Mouse (Mus musculus): ENCODE results near the gene Serpinf1. TPM values are rescaled to one million over a fixed set of nuclear protein-coding genes. Genes with fewer than 3 reads are reported as not detected.
"Not testable (repeated sequence)": the region's sequence is repeated elsewhere in the genome, so short reads cannot be mapped to it uniquely, and the experiment has no call there.

The Serpinf1 gene
- total RNA-seq, 2 experiments from 2014 or later = 55.5 to 168 TPM

GRCm38 (mm10) chr11:75410591-75410990 is 11.9 kb downstream of the Serpinf1 start:
- no peak for TF ChIP-seq CTCF (IDR thresholded peaks at IDR 0.05)
- Histone ChIP-seq H3K4me3 (no peak overlapping the region), H3K27ac (no peak overlapping the region)
- intact Hi-C loops (cut with DNase I) = no loop called here
- DNase-seq = no peak

- no peak for TF ChIP-seq CTCF (IDR thresholded peaks at IDR 0.05)
- intact Hi-C loops (cut with DNase I) = no loop called here
- no peak overlapping the region for H3K27ac ChIP-seq
- no peak for DNase-seq
- H3K4me3 ChIP-seq = no peak overlapping the region
These were observed 12.6 kb downstream of the Serpinf1 start for GRCm38 (mm10) chr11:75409679-75410575.

GRCm38 (mm10) chr11:75406865-75407264 is 15.6 kb downstream of the Serpinf1 start:
- Histone ChIP-seq H3K27ac (no peak overlapping the region), H3K4me3 (no peak overlapping the region)
- intact Hi-C loops (cut with DNase I) = no loop called here
- DNase-seq = no peak
- TF ChIP-seq CTCF (IDR thresholded peaks at IDR 0.05) = peak; percentile 78

- no peak for DNase-seq
- H3K27ac ChIP-seq = no peak overlapping the region
- no peak for TF ChIP-seq CTCF (IDR thresholded peaks at IDR 0.05)
- intact Hi-C loops (cut with DNase I) = no loop called here
- no peak overlapping the region for H3K4me3 ChIP-seq
These were observed 16.4 kb downstream of the Serpinf1 start for GRCm38 (mm10) chr11:75406104-75406503.

- intact Hi-C loops (cut with DNase I) = loop anchor here (5.0 kb wide), 1 partner anchor 168 kb away; no protein-coding TSS in a partner anchor
- no peak for DNase-seq
- Histone ChIP-seq H3K4me3 (no peak overlapping the region), H3K27ac (peak overlapping the region; percentile 88)
- no peak for TF ChIP-seq CTCF (IDR thresholded peaks at IDR 0.05)
These were observed 17.7 kb downstream of the Serpinf1 start for GRCm38 (mm10) chr11:75404801-75405200.

- no peak for TF ChIP-seq CTCF (IDR thresholded peaks at IDR 0.05)
- Histone ChIP-seq H3K27ac (peak overlapping the region; percentile 88), H3K4me3 (no peak overlapping the region)
- peak; percentile 71 for DNase-seq
- intact Hi-C loops (cut with DNase I) = loop anchor here (2.0 to 5.0 kb wide), 2 partner anchors 55 to 169 kb away; no protein-coding TSS in a partner anchor
These were observed 19.0 kb downstream of the Serpinf1 start for GRCm38 (mm10) chr11:75403301-75404052.

GRCm38 (mm10) chr11:75402271-75402690 is 20.2 kb downstream of the Serpinf1 start:
- DNase-seq = peak; percentile 53
- TF ChIP-seq CTCF (IDR thresholded peaks at IDR 0.05) = peak; percentile 78
- peak overlapping the region; percentile 88 for H3K27ac ChIP-seq
- intact Hi-C loops (cut with DNase I) = loop anchor here (1.0 to 5.0 kb wide), 3 partner anchors 57 to 170 kb away; partner anchors contain the start of gene Rilp
- peak overlapping the region; percentile 42 for H3K4me3 ChIP-seq

- H3K27ac ChIP-seq = peak overlapping the region; percentile 40; the same call in 1 of the 2 replicates
- no peak for TF ChIP-seq CTCF (IDR thresholded peaks at IDR 0.05)
- no peak for DNase-seq
- intact Hi-C loops (cut with DNase I) = loop anchor here (5.0 kb wide), 1 partner anchor 172 kb away; no protein-coding TSS in a partner anchor
- H3K4me3 ChIP-seq = no peak overlapping the region
These were observed 22.4 kb downstream of the Serpinf1 start for GRCm38 (mm10) chr11:75400099-75400498.

- Histone ChIP-seq H3K4me3 (no peak overlapping the region), H3K27ac (peak overlapping the region; percentile 40; the same call in 1 of the 2 replicates)
- intact Hi-C loops (cut with DNase I) = no loop called here
- peak; percentile 36 for DNase-seq
- no peak for TF ChIP-seq CTCF (IDR thresholded peaks at IDR 0.05)
These were observed 23.1 kb downstream of the Serpinf1 start for GRCm38 (mm10) chr11:75399411-75399841.

GRCm38 (mm10) chr11:75397452-75397851 is 25.0 kb downstream of the Serpinf1 start:
- intact Hi-C loops (cut with DNase I) = no loop called here

GRCm38 (mm10) chr11:75395611-75396010 is 26.9 kb downstream of the Serpinf1 start:
- intact Hi-C loops (cut with DNase I) = no loop called here
- no peak for DNase-seq
- TF ChIP-seq CTCF (IDR thresholded peaks at IDR 0.05) = no peak
- Histone ChIP-seq H3K4me3 (no peak overlapping the region), H3K27ac (peak overlapping the region; percentile 43; the same call in 1 of the 2 replicates)

More at GRCm38 (mm10) chr11:75397452-75397851, 25.0 kb downstream of the Serpinf1 start:
- DNase-seq = no peak
- no peak overlapping the region for H3K27ac ChIP-seq
- H3K4me3 ChIP-seq = no peak overlapping the region
- no peak for TF ChIP-seq CTCF (IDR thresholded peaks at IDR 0.05)

GRCm38 (mm10) chr11:75383529-75383928 is 39.0 kb downstream of the Serpinf1 start:
- H3K4me3 ChIP-seq; intact Hi-C loops (cut with DNase I); DNase-seq; H3K27ac ChIP-seq: not testable (repeated sequence)

- H3K27ac ChIP-seq; DNase-seq; intact Hi-C loops (cut with DNase I); H3K4me3 ChIP-seq: not testable (repeated sequence)
These were observed 43.7 kb downstream of the Serpinf1 start for GRCm38 (mm10) chr11:75378786-75379185.

Data from gastrocnemius, adult 2 months (tissue).